Mouse (Mus musculus) CH12.LX (cell line): Measurements from ENCODE around the gene Taar4.

Experiments
- BHLHE40 ChIP-seq: IDR thresholded peaks from 2 replicates; pipeline ENCODE4 v1.6.1; 2011; ENCODE audit warnings: mild to moderate bottlenecking, low read depth, low read length, improper control_type of control experiment
- CHD1 ChIP-seq: IDR thresholded peaks from 2 replicates; pipeline ENCODE4 v1.6.1; 2012; ENCODE audit warnings: low read depth, low read length, improper control_type of control experiment, inconsistent platforms
- CHD2 ChIP-seq: IDR thresholded peaks from 2 replicates; pipeline ENCODE4 v1.6.1; 2011; ENCODE audit warnings: low read length, improper control_type of control experiment
- CTCF ChIP-seq, 2 experiments: IDR thresholded peaks in 1 of 2; conservative IDR thresholded peaks in 1 of 2; 2 replicates each; pipeline ENCODE4 v1.5.1; 2011 to 2012; ENCODE audit warnings: low read depth in 2 of 2, low read length in 2 of 2, improper control_type of control experiment in 1 of 2, inconsistent platforms in 1 of 2, mild to moderate bottlenecking in 1 of 2, moderate library complexity in 1 of 2
- E2F4 ChIP-seq: IDR thresholded peaks from 2 replicates; pipeline ENCODE4 v1.6.1; 2011; ENCODE audit warnings: low read depth, low read length, improper control_type of control experiment; ENCODE audit not compliant: insufficient replicate concordance
- EP300 ChIP-seq: IDR thresholded peaks from 2 replicates; pipeline ENCODE4 v1.6.1; 2011; ENCODE audit warnings: low read length, improper control_type of control experiment
- ETS1 ChIP-seq: conservative IDR thresholded peaks from 2 replicates; pipeline ENCODE4 v1.6.1; 2012; ENCODE audit warnings: low read depth, mild to moderate bottlenecking, inconsistent platforms, low read length, improper control_type of control experiment, moderate library complexity
- MAZ ChIP-seq: IDR thresholded peaks from 2 replicates; pipeline ENCODE4 v1.6.1; 2012; ENCODE audit warnings: low read depth, mild to moderate bottlenecking, inconsistent platforms, low read length, improper control_type of control experiment, moderate library complexity
- POLR2A ChIP-seq: IDR thresholded peaks from 2 replicates; pipeline ENCODE4 v1.6.1; 2011; ENCODE audit warnings: low read depth, mild to moderate bottlenecking, improper control_type of control experiment, low read length
- TCF12 ChIP-seq: IDR thresholded peaks from 2 replicates; pipeline ENCODE4 v1.6.1; 2014; ENCODE audit warnings: low read depth, mild to moderate bottlenecking, inconsistent platforms, low read length, improper control_type of control experiment
- USF2 ChIP-seq: conservative IDR thresholded peaks from 2 replicates; pipeline ENCODE4 v1.6.1; 2011; ENCODE audit warnings: low read depth, low read length, improper control_type of control experiment
- ZKSCAN1 ChIP-seq: IDR thresholded peaks from 2 replicates; pipeline ENCODE4 v1.6.1; 2012; ENCODE audit warnings: low read depth, inconsistent platforms, low read length, improper control_type of control experiment, borderline replicate concordance

- no peak for TF ChIP-seq POLR2A
- no peak for TF ChIP-seq TCF12
- no peak for TF ChIP-seq CTCF (conservative IDR thresholded peaks at IDR 0.05 in 1 of 2, IDR thresholded peaks at IDR 0.05 in 1 of 2; ENCODE audit: low read depth in 2 of 2, low read length in 2 of 2)
- TF ChIP-seq BHLHE40 = no peak
- TF ChIP-seq USF2 = no peak
- no peak for TF ChIP-seq EP300
- TF ChIP-seq CHD2 = no peak
- TF ChIP-seq CHD1 = no peak
- TF ChIP-seq MAZ = no peak
- no peak for TF ChIP-seq ZKSCAN1
- no peak for TF ChIP-seq ETS1
- no peak for TF ChIP-seq E2F4
Observed at GRCm38 (mm10) chr10:23999639-24000038, 39.3 kb downstream of the Taar4 start, which contains the start of gene Taar7b.
